Mouse (Mus musculus) cerebellum, postnatal 36 days (tissue): ENCODE measurements at regions not wholly inside any gene's neighbourhood (a gene's known extent, or its start where the extent isn't known, plus 50 kb on each side); places are given as distances from the start of the nearest gene placed in this dataset.

Experiments used
- DNase-seq, 2 experiments: peaks; one replicate each; pipeline ENCODE4 v3.0.0; 2021 to 2022; ENCODE audit warnings: mixed read lengths in 2 of 2

DNA sequence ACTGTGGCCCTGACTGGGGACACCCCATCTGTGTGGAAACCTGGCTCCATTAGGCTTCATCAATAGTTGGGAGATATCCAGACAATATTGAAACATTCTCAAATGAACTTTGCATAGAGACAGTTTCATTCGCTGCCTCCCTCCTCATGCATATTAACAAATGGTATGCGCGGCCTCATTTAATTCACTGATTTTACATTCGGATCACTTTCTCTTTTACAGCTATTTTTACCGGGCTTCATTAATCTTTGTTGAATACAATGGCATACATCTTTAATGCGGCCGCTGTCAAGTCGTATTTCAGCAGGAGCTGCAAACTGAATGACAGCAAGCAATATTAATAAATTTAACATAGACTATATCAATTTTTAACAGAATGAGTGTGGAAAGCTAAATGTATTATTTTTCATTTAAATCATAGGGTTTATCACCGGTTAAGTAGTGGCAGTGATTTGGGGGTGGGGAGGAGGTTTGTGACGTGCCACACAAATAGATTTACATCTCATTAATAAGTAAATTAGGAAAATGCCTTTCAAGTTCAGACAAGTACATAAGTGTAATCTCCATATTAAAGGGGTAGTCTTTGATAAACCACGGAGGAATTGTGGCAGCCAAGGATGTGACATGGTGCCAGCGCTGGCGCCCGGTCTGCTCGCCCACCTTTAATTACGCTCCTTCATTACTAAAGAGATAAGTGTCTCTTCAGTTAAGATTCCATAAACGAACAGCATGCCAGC is 480.4 kb upstream of the Mki67 start:
- no peak for DNase-seq

DNA sequence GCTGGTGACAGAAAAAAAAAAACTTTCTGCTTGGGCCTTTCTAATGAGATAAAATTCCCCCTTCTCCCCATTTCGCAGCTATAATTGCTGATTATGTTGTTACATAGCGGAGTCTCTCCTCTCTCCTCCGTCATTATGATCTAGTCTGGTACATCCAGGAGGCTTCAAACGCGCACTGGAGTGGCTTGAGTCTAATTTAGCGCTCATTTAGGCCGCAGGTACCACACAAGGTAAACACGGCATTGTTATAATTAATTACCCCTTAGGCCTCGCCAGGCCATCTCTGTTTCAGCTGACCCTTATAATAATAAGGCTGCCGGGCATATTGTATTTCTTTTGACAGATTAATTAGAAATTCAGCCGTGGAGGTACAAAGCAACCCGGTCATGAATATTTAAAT is 492.7 kb upstream of the Mki67 start:
- no peak for DNase-seq

DNA sequence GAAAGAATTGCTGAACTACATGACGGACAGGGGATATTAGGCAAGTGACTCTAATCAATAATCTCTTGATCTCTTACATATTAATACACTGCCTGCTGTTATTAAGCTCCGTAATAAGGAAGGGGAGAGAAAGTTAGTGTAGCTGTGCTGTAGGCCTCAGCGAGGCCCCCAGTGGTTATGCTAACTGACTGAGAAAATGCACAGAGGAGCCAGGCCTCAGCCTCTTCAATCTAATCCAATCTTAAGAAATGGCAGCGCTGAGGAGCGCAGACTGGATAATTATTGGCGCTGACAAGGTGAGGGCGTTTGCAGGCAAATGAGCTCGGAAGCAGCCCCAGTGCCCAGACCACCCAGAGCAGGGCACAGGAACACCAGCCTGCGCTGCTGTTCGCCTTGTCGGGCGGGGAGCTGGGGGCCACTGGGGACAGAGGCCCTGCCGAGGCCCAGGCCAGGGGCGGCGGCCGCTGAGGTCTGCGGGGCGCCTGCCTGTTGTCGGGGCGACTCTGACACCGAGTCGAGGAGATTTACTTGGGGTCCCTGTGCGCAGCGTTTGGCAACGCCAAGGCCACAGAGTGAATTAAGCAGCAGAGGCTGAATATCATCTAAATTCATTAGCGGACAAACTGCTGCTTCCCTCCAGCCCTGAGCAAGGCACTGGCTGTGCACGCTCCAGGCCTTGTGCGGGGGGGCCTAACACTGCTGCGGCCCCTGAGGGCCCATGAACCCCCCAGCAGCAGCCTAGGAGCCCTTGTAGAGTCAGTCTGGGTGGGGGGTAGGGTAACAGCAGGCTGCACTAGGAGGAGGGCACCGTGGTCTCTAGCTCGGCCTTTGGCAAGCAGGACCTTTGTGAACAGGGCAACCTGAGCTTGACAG is 493.4 kb upstream of the Mki67 start:
- DNase-seq, result no peak

DNA sequence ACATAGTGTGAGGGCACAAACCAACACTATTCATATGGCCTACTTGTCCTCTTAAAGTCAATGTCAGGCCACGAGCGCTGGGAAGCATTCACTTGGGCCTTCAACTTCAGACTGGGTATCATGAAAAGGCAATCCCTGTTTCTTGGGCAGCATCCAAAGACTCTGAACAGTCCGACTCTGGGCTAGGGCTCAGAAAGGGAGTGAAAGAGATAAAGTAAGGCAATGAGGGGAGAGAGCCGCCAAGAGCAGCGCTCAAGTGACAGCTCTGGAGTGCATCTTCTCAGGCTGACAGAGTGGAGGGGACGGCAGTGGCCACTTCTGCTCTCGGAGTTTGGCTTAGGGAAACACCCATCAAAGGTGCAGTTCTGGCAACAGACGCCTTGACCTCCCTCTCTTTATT is 496.3 kb upstream of the Mki67 start:
- DNase-seq, result no peak

DNA sequence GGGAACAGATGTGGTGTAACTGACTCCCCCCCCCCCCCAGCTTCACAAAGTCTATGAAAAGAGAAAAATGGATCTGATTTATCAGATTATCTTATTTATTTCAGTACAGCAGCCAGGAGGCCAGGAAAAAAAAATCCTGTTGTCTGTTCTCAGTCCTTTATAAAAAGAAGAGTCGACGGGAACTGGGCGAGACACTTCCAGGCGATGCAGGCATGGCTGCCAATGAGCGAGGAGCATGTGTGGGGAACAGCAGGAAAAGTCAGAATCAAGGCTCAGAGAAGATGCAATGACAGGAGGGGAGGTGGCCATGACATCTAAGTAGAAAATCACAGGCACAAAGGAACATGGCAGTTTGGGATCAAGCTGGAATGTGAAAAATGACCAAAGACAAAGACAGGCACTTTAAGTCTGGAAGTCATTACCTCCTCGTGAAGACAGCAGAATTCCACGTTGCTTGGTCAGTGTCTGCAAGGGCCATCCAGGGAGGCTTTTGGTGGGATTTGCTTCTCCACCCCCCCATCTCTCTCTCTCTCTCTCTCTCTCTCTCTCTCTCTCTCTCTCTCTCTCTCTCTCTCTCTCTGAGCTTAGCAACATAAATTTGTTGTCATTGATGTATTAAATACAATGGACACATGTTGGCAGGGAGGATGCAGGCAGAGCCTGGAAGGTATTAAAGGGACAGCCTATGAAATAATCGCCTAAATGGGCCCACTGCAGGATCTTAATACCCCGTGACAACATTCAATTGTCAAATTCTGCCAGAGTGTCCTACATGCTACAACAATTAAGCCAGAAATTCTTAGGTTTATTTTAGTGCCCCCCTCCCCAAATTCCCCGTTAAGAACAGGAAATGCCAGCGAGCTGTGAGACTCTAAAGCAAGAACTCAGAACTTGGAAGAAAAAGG is 497.1 kb upstream of the Mki67 start:
- DNase-seq, result no peak

DNA sequence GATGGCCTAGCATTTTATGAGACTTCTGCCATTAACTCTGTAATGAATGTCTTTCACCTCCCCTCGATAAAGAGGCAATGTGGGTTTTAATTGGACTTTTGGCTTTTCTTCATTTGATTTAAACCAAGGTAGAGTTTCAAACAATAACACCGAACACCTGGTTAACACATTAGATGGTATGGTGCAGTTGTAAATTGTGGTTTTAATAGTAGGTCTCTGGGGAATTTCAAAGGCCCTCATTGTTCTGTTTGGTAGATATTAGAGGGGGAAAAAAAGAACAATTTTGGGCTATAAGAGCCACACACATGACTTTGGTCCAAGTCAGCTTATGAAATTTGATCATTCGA is 497.8 kb upstream of the Mki67 start:
- DNase-seq, result no peak

DNA sequence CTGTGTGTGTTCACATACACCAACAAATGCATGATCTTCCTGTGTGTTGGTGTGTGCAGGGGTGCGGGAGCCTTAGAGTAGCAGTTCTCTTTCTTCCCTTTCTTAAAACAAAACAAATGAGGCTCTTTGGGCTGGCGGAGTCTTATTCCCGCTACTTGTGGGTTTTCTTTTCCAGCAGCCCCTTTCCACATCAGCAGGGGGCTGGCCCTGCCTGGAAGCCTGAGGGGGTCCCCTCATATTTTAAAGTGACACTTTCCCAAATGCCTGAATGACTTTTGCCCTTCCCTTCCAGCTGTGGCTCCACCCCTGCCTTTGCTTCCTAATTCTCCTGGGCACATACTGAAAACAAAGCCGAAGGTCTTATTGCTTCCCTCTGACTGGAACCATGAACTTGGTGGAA is 498.3 kb upstream of the Mki67 start:
- DNase-seq, result no peak

DNA sequence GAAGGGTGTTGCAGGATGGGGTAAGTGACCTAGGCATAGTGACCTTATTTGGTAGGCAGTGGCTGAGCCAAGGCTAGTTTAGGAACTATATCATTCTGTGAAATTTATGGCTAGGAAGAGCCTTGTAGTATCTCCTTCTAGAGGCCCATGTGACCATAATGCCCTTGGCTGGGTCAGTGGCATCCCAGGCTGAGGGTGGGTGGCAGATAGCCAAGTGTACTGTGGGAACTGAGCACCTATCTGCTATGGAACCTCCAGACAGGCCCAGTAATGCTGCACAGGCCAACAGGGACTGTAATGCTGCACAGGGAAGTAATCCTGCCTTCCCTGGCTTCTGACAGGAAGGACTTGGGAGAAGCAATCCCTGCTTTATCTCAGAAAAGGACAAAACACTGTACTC is 500.6 kb upstream of the Mki67 start:
- DNase-seq, result no peak

DNA sequence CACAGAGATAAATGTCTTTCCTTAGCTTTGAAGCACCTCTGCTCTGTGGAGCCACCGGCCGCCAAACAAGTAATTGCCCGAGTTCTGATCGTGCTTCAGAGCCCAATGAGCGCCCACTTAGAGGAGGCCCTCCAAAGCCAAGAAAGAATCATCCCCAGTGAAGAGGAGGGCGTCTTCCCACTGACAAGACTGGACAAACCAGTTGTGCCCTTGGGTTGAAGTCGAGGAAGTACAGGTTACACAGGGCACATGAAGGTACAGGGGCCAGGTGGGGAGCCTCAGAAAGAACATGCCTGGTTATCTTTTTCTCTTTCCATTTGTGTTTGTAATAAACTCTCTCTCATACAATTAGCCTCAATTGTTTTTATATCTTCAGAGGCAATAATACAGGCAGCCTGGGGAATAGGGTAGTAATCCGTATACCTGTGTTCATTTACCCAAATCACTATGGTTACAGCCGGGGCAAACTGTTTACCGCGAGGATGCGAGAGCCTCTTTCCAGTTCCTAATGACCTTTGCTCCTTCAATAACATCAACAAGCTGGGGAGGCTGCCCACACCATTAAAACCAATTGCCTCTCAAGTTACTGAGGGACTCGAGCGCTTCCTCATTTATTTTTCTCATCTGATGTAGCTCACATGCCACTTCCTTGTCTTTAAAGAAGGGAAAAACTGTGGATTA is 503.5 kb upstream of the Mki67 start:
- DNase-seq, result no peak

DNA sequence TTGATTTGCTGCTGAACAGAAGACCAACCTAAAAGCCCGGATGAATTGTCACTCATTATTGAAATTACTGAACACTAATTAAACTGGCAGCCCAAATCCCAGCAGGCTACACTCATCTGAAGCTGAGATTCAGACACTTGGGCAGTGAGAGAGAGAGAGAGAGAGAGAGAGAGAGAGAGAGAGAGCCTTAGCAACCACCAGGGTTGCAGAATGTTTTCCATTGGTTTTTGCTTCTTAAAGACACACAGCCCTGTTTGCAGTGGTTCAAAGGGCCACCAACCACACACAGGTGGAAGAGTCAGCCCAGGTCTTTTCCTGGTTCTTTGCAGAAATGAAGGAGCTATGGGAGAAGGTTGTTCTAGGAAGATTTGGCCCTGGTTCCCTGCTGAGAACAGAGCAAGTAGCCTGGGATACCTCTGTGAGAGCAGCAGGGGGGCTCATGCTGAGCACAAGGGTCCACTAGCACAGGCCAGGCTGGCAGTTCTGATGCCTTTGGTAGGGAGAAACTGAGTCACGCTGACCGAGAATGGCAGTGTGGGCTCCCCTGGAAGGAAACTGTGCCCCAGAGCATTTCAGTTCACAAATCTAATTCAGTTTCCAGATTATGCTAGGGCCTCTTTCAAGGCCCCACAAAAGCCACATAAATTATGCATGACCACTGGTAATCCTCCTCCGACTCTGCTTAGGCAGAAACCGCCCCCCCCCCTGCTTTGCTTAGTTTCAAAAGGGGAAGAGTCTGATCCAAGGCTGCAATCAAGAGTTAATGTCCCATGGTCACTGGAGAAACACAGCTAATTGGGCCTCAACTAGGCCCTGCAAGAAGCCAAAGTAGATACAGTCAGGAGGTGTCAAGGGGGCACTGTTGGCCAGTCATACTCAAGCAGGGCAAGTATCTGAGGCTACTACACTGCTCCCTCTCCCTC is 504.3 kb upstream of the Mki67 start:
- no peak for DNase-seq

DNA sequence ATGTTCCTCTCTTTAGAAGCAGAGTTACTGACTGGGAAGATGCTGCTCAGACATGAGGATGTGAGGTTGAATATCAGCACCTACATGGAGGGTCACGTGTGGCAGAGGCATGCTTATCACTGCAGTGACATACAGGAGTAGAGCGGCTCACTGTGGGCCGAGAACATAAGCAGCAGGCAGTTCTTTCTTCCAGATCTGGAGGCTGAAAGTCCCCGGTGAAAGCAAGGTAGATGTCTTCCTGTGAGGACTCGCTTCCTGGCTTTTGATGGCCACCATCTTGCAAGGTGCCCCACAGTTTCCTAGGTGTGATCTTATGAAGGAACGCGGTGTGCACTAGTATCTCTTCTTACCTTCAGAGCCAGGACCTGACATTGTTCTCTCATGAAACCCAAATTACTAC is 505.5 kb upstream of the Mki67 start:
- DNase-seq, result no peak

DNA sequence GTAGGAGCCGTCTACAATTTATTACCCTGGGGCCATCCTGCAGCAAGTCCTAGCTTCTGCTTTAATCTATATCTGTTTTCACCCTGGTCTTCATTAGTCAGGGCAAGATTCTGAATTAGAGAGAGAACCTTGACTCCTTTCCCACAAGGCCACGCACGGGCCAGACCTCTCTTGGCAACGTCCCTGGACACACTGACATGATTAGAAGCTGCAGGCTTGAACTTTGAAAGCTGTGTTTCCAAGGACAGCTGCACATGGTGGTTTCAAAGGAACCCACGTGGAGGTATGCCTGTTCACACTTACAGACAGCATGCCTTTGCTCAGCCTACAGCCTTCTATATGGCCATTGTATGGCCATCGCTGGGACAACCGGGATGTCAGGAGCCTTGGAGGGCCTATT is 509.9 kb upstream of the Mki67 start:
- DNase-seq, result no peak

DNA sequence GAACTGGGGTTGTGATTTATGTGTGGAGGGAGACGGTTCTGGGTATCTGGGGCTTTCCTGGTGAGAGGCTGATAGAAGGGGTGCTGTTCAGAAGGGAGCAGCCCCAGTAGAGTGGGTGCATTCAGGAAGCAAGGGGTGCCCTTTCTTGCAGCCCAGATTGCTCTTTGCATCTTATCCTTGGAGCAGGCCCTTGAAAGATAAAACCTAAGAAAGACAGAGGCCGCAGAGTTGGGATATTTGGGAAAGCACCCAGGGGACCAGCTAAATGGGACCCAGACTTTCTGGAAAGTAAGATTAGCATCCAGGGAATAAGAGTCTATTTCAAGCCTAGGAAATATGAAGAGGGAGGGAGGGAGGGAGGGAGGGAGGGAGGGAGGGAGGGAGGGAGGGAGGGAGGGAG is 512.2 kb upstream of the Mki67 start:
- DNase-seq, result no peak

DNA sequence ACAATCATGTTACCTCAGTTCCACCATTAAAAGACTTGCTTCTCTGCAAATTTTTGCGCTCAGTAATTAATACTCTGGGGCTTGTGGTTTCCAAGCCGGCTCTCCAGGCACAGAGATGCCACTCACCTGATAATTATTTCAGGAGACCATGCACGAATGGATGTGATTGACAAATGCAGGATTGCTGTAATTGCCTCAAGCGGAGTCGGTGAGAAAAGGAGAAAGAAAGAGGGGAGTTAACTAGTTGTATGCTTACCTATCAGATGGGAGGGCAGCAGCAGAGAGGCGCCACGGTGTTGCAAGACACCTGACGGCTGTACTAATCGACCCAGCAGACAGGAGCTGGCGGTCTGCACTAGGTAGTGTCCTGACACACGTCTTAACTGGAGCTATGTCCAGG is 513.4 kb upstream of the Mki67 start:
- no peak for DNase-seq

DNA sequence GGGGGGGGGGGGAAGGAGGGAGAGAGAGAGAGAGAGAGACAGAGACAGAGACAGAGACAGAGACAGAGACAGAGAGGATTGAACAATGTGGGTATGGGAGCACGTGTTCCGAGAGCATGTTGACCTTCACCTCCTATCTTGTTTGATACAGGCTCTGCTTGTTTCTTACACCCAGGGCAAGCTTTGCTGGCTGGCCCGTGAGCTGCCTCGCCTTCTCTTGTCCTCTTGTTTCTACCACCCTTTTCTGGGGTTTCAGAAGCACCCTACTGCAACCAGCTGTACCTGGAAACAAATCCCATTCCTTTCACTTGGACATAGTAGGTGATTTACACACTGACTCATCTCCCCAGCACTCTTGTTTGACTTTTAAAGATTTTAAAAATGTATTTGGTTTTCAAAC is 516.0 kb upstream of the Mki67 start:
- DNase-seq, result no peak

DNA sequence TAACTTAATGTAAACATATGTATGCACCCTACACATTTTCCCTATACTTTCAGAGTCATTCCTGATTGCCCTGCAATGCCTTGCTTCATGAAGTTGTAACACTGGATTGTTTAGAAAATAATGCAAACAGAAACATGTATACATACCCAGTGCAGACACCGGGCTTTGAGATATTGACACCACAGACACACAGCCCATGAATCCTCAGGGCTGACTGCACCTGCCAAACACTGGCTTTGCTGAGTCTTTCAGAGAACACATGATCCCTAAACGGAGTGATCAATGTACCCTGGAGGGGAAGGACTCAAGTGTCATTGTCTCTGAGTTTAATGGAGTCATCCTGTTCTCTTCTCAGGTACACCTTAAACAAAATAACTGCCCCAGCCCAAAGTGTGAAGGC is 519.4 kb upstream of the Mki67 start:
- no peak for DNase-seq

DNA sequence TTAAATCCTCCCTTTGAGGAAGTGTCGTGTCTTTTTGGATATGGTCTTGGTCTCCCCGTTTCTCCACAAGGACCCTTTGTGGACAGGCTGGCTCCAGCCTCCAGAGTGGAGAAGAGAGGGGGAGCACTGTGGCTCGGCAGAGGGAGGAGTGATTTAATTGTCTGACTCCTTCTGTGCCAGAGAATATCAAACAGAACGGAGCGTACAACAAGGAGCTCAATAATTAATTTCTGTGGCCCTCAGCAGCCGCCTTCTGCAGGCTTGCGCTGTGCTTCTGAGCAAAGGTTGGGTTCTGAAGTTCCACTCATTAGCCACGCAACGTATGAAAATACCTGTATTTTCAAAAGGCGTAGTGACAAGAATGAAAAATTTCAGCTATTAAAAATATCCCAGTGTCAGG is 520.2 kb upstream of the Mki67 start:
- no peak for DNase-seq

DNA sequence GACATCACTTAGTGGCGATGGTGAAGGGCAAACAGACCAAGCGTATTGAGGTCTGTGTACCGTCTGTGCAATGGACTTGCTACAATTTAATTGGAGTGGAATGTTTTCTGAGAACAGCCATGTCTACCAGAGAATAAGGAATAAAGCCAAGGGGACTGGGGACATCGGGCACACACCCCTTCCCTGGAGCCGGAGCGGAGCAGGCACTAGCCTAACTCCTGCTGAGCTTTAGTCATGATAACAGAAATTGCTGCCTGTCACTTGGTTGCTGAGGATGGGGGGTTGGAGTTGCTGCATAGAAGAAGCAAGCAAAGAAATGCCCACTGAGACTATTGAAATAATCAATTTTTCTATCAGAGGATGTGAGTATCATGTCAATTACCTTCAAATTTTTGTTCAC is 549.5 kb upstream of the Mki67 start:
- no peak for DNase-seq

DNA sequence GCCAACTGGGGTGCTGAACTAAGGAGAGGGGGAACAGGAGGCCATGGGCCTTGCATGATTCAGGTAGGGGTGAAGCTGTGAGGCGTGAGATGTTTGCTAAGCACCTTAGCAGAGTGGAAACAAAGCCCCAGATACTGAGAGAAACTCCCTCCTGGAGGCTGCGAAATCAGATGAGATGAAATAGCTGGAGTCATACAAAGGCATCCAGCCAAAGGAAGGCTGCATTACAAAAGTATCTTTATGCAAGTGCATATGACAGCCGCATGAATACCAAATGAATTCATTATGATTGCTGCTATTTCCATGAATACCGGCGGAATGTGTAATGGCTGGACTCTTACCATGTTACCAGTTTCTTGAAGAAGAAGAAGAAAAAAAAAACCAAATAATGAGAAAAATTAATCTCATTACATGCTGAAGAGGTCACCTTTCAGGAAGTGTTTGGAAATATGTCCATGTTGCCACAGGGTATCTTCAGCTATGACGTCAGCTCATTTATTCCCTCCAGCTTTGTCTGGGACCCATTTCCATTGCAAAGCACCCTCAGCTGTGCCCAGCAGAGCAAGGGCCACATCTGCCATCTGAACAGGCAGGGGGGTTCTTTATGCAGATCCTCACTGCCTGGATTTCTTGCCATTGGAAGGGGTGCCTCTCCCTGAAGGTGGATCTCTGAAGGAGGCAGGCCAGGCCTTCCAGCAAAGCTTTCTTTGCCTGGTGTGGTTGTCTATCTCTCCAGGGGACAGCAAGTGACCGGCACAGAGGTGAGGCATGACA is 551.7 kb upstream of the Mki67 start:
- DNase-seq, result no peak

DNA sequence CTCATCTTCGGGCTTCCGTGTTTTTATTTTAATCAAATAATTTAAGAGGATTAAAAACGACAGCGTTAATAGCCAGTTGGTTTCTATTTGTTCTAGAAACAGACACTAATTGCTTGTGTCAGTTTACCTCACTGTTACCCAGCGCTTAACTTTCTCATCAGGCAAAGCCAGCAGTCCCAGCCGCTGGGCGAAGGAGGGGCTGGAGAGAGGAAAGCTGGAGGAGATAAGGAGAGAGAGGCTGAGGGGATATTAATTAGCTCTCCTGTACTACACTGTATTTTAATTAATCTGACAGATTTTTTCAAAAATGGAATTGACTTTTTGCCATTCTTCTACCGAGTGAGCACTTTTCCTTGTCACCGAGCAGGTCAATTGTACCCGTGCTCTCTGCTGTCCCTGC is 559.5 kb upstream of the Mki67 start:
- DNase-seq, result no peak

DNA sequence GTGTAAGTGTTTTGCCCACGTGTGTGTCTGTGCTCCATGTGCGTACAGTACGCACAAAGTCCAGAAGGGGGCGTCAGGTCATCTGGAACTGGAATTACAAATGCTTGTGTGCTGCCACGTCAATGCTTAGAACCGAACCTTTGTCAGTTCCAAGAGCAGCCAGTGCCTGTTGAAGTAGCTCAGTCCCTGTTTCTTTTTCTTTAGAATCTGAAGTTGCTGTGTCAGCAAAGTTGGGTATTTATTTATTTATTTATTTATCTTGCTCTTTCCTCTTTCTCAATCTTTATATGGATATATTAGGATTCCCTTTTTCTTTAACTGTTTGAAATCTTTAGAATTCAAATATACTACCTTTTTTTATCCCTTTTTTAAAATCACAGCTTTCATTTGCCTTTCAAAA is 567.6 kb upstream of the Mki67 start:
- no peak for DNase-seq
